Mouse (Mus musculus) limb, embryonic 10.5 days (tissue): ENCODE measurements around the gene Atp13a5. TPM values are rescaled to one million over a fixed set of nuclear protein-coding genes. Genes with fewer than 3 reads are reported as not detected.

Experiments used
- DNase-seq: peaks from one replicate; pipeline ENCODE4 v3.0.0-alpha.2; 2017; ENCODE audit warnings: low spot score
- H3K27ac ChIP-seq: fragments of 300-500 bp; sonication (generic); 2 replicates; pipeline ENCODE4 v1.5.1; 2016; ENCODE audit warnings: mild to moderate bottlenecking
- H3K27me3 ChIP-seq: fragments of 300-500 bp; sonication (generic); 2 replicates; pipeline ENCODE4 v1.6.1; 2016; ENCODE audit warnings: low read depth, mild to moderate bottlenecking; ENCODE audit not compliant: poor library complexity, severe bottlenecking
- H3K36me3 ChIP-seq: fragments of 300-500 bp; sonication (generic); 2 replicates; pipeline ENCODE4 v1.6.1; 2016; ENCODE audit warnings: mild to moderate bottlenecking, moderate library complexity
- H3K4me1 ChIP-seq: fragments of 300-500 bp; sonication (generic); 2 replicates; pipeline ENCODE4 v1.6.1; 2016
- H3K4me3 ChIP-seq: fragments of 300-500 bp; sonication (generic); 2 replicates; pipeline ENCODE4 v1.5.1; 2016; ENCODE audit warnings: mild to moderate bottlenecking, moderate library complexity
- H3K9me3 ChIP-seq: fragments of 300-500 bp; sonication (generic); replicated peaks from 2 replicates; pipeline ENCODE4 v1.6.1; 2016; ENCODE audit warnings: mild to moderate bottlenecking
- WGBS: fragments of 180-500 bp; shearing (Covaris S2); methylation state at CpG from one replicate; pipeline ENCODE4 v1.1.7; 2016; 5-methylcytosine and 5-hydroxymethylcytosine counted together
- polyA plus RNA-seq: library from polyadenylated mRNA; unstranded; fragments of >200 nt; fragmentation: Nextera tagmentation; extraction: Ambion mirVana; gene quantifications from 2 replicates; pipeline ENCODE4 v1.2.1, GENCODE M21; 2016

The Atp13a5 gene
- polyA plus RNA-seq: 0.03 TPM in 1 of 2 replicates, not detected in the other

DNA sequence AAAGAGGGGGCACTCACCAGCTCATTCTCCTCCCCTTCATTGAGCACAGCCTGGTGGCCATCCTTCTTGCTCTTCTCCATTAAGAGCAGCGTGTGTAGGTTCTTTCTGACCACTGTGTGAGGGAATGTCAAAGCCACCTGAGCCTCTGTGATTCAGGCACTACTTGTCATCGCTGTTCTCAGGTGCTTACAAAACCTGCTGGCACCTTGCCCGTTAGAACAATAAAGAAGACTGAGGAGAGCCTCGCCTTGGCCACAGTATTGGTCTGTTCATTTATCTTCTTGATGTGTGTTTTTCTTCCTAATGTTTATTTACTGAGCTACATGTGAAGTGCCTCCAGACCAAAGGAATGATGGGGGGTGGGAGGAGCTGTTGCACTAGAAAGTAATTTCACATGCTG is at the start of gene Atp13a5:
Gene Atp13a5 (minus strand): TSS at position 275 of the 400 bp plus-strand sequence.
- H3K27ac ChIP-seq: no peak within 1 kb of the TSS
- WGBS: 76% methylated on average over 4 of the region's 4 CpGs
- no peaks in the 10 kb centered on the region for H3K36me3 ChIP-seq
- H3K4me1 ChIP-seq: no peaks in the 10 kb centered on the region
- DNase-seq: no peak
- H3K4me3 ChIP-seq: no peak within 1 kb of the TSS
- no peaks in the 10 kb centered on the region for H3K9me3 ChIP-seq
- no peaks in the 10 kb centered on the region for H3K27me3 ChIP-seq

DNA sequence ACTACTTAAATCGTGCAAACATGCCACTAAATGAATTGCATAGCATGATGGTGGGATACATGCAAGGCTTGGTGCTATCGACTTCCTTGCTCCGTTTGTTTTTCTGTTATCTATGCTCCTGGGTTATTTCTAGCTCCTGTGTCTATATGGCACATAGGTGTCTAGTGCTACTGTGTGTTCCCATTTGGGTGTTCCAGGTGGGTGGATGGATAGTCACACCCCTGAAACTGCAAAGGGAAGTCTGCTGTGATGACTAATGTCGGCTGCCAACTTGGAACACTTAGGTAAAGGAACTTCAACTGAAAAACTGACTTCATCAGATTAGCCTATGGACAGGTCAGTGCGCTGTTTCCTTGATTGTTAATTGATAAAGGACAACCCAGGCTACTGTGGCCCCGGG is 36.3 kb upstream of the Atp13a5 start:
- no peak for DNase-seq
- Histone ChIP-seq H3K27me3 (no peaks in the 10 kb centered on the region), H3K27ac (no peak overlapping the region), H3K36me3 (no peaks in the 10 kb centered on the region), H3K4me3 (no peak overlapping the region), H3K4me1 (no peaks in the 10 kb centered on the region), H3K9me3 (no peaks in the 10 kb centered on the region)
- WGBS: 88% methylated on average over 6 of the region's 6 CpGs

DNA sequence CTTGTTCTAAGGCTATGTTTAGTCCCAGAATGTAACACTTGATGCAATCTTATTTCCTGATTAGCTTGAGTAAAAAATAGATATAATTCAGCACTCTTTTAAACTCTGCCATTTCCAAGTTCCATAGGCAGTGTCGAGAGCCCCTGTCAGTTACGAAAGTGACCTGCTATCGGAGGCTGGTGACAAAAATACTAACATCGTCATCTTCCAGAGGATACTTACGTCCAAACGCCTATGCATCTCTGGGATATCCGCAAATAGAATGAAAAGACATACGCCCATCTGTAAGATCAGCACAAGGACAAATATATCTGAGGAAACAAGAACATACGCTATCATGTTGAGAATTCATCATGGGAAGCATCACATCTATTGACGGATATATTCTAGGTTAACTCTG is 28.8 kb upstream of the Atp13a5 start:
- Histone ChIP-seq H3K4me1 (no peaks in the 10 kb centered on the region), H3K27ac (no peak overlapping the region), H3K36me3 (no peaks in the 10 kb centered on the region), H3K9me3 (no peaks in the 10 kb centered on the region), H3K4me3 (no peak overlapping the region), H3K27me3 (no peaks in the 10 kb centered on the region)
- DNase-seq: no peak
- 95% methylated on average over 10 of the region's 10 CpGs for WGBS

- no peaks in the 10 kb centered on the region for H3K4me1 ChIP-seq
- no peak for DNase-seq
- no peak overlapping the region for H3K27ac ChIP-seq
- no peaks in the 10 kb centered on the region for H3K36me3 ChIP-seq
- no peaks in the 10 kb centered on the region for H3K27me3 ChIP-seq
- no peaks in the 10 kb centered on the region for H3K9me3 ChIP-seq
- 93% methylated on average over 1 of the region's 2 CpGs for WGBS
- H3K4me3 ChIP-seq: no peak overlapping the region
Observed at GRCm38 (mm10) chr16:29399079-29399478, 20.5 kb upstream of the Atp13a5 start.

- Histone ChIP-seq H3K9me3 (no peaks in the 10 kb centered on the region), H3K27ac (no peak overlapping the region), H3K4me3 (no peak overlapping the region), H3K27me3 (no peaks in the 10 kb centered on the region), H3K36me3 (no peaks in the 10 kb centered on the region), H3K4me1 (no peaks in the 10 kb centered on the region)
- no peak for DNase-seq
- WGBS: 89% methylated on average over 4 of the region's 4 CpGs
Observed at GRCm38 (mm10) chr16:29384781-29385180, 6.2 kb upstream of the Atp13a5 start.

DNA sequence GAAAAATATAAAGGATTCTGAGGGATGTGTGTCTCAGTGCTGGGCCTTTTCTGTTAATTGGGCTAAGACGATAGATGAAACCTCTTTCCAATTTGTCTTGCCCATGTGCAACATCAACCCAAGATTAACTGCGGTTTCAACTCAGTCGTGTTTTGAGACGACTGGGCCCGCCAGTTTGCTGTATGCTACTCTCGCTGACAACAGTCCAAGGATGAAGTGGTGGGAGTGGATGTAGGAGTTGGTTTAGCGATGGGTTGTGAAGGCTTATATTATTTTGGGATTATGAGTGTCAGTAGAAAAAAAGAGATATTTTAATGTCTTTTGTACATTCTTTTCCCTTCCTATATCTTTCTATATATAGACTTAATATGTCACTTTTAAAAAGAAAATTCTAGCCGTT is 3.9 kb downstream of the Atp13a5 start:
- no peaks in the 10 kb centered on the region for H3K9me3 ChIP-seq
- H3K27me3 ChIP-seq: no peaks in the 10 kb centered on the region
- H3K4me3 ChIP-seq: no peak overlapping the region
- no peak overlapping the region for H3K27ac ChIP-seq
- 86% methylated on average over 8 of the region's 8 CpGs for WGBS
- no peaks in the 10 kb centered on the region for H3K4me1 ChIP-seq
- no peaks in the 10 kb centered on the region for H3K36me3 ChIP-seq
- no peak for DNase-seq

DNA sequence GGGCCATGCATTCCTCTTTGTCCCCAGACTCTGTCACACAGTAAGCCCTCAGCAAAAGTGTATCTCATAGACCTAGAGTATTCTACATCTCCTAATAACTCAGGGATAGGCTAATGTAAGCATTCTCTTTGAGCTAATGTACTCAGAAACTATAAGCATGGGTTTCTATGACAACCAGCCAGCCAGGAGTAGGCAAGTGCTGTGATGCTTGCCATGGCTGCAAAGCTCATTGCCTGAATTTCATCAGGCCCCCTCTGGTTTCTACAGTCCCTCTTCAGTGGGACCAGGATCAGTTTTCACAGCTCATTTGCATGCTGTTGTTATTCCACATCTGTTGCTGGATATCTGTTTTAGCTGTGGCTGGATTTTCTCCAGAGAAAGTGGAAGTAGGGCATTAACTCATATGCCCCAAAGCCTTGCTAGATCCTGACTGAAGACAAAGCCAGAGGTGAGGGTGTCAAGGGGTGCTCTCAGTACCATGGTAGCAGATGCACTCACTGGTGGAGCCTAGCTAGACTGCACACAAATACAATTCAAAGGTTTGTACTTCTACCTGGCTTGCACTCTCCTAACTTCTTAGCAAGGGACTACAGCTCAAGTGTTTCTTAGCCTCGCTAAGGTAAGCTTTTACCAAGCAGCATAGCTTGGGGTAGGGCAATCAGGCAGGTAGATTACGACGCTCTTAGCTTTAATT is 47.0 kb downstream of the Atp13a5 start:
- Histone ChIP-seq H3K27ac (no peak overlapping the region), H3K27me3 (no peaks in the 10 kb centered on the region), H3K36me3 (no peaks in the 10 kb centered on the region), H3K4me1 (peaks cover 7% of the 10 kb centered on the region; the same call in 1 of the 2 replicates), H3K9me3 (no peaks in the 10 kb centered on the region), H3K4me3 (no peak overlapping the region)
- DNase-seq: no peak
- 73% methylated on average over 3 of the region's 3 CpGs for WGBS

DNA sequence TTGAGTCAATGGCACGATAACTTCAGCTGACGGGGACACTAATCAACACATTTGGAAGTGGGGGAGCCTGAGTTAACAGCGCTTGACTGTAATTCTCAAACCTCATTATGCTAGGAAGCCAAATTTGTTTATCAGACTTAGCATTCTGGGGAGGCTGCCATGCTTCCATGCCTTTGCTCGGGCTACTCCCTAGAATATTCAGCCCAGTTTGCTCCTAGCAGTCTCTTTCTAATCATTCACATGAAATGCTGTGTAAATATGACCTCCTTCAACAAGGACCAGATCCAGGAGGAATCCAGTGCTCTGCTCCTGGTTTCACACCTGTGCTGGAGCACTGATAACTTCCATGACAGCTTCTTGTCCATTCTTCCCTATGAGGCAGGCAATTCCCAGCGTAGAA is 47.6 kb downstream of the Atp13a5 start:
- no peaks in the 10 kb centered on the region for H3K9me3 ChIP-seq

DNA sequence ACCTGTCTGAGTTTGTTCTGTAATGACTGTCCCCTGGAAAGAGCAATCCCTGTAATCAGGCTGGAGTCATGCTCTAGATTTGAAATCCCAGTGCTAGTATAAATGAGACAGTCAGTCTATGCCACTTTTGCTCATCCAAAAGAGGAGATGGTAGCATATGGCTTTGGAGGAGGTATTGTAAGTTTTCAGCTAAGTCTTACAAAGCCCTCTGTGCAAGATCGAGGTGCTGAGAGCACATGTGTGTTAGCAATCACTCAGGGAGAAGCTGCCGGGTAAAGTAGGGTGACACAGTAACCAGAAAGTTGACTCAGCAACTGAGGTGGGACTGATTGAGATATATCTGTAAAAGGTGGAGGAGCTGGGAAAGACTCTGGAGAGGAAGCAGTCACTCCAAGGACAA is 49.3 kb downstream of the Atp13a5 start:
- no peak overlapping the region for H3K27ac ChIP-seq
- H3K4me3 ChIP-seq: no peak overlapping the region
- no peaks in the 10 kb centered on the region for H3K9me3 ChIP-seq
- H3K27me3 ChIP-seq: no peaks in the 10 kb centered on the region
- H3K36me3 ChIP-seq: no peaks in the 10 kb centered on the region
- peaks cover 7% of the 10 kb centered on the region; the same call in 1 of the 2 replicates for H3K4me1 ChIP-seq
- 88% methylated on average over 2 of the region's 2 CpGs for WGBS
- no peak for DNase-seq

More for the DNA sequence above, 47.6 kb downstream of the Atp13a5 start:
- Histone ChIP-seq H3K27ac (no peak overlapping the region), H3K4me1 (peaks cover 7% of the 10 kb centered on the region; the same call in 1 of the 2 replicates), H3K4me3 (no peak overlapping the region), H3K27me3 (no peaks in the 10 kb centered on the region), H3K36me3 (no peaks in the 10 kb centered on the region)
- no peak for DNase-seq
- 88% methylated on average over 5 of the region's 5 CpGs for WGBS

GRCm38 (mm10) chr16:29327910-29328309 is 50.6 kb downstream of the Atp13a5 start:
- Histone ChIP-seq H3K4me1 (peaks cover 7% of the 10 kb centered on the region; the same call in 1 of the 2 replicates), H3K27ac (no peak overlapping the region), H3K36me3 (no peaks in the 10 kb centered on the region), H3K27me3 (no peaks in the 10 kb centered on the region), H3K4me3 (no peak overlapping the region), H3K9me3 (no peaks in the 10 kb centered on the region)
- 63% methylated on average over 3 of the region's 3 CpGs for WGBS
- DNase-seq: no peak

DNA sequence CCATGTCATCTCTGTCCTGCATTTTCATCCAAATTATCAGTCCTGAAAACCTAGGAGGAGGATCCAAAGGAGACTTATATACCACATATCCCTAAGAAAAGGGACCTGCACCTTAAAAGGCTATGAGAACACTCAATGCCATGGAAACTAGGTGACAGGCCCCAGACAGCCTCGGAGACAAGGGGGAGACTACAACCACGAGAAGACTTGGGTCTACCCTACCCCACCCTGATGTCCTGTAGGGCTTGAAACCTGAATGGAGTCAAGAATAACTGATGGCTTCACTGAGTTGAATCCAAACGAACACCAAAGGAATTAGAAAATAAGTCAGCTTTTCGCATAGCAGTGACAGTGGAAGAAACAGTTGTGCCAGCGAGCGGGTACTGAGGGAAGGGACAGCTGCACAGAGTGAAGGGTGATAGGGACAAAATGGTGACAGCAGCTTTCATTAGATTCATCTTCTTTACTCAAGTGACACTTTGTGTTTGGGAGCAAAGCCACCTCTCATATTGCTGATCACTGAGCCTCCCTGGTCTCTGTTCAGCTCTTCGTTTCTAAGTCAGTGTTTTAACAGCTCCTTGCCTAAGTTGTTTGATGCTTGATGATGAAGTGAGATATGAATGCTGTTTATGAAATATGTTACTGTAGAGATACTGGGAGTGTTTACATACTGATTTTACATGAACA is 53.2 kb downstream of the Atp13a5 start:
- Histone ChIP-seq H3K9me3 (no peaks in the 10 kb centered on the region), H3K27me3 (no peaks in the 10 kb centered on the region), H3K4me3 (no peak overlapping the region), H3K36me3 (no peaks in the 10 kb centered on the region), H3K4me1 (no peaks in the 10 kb centered on the region), H3K27ac (no peak overlapping the region)
- no peak for DNase-seq
- WGBS: 92% methylated on average over 7 of the region's 7 CpGs

GRCm38 (mm10) chr16:29320717-29321116 is 57.8 kb downstream of the Atp13a5 start:
- Histone ChIP-seq H3K9me3 (no peaks in the 10 kb centered on the region), H3K36me3 (no peaks in the 10 kb centered on the region), H3K4me1 (no peaks in the 10 kb centered on the region), H3K4me3 (no peak overlapping the region), H3K27ac (no peak overlapping the region), H3K27me3 (no peaks in the 10 kb centered on the region)
- WGBS: 88% methylated on average over 3 of the region's 3 CpGs
- no peak for DNase-seq

DNA sequence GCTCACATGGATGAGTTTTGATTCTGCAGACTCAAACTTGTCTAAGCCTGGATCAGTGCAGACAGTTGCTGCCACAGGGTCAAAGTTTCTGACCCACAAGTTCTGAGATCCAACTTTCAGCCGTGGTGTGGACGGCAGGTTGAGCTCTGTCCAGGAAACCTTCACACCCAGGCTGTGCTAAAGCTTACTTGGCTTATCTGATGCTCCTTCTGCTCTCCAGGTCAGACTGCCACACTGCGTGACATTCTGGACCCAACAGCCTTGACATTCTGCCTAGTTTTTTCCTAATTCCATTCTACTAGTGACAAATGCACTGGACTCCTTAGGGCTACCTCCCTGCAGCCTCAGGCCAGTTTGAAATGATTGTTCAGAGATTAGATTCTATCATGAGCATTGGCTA is 63.1 kb downstream of the Atp13a5 start:
- no peaks in the 10 kb centered on the region for H3K4me1 ChIP-seq
- no peak overlapping the region for H3K27ac ChIP-seq
- no peaks in the 10 kb centered on the region for H3K27me3 ChIP-seq
- H3K4me3 ChIP-seq: no peak overlapping the region
- no peaks in the 10 kb centered on the region for H3K36me3 ChIP-seq
- no peaks in the 10 kb centered on the region for H3K9me3 ChIP-seq
- DNase-seq: no peak
- WGBS: 88% methylated on average over 3 of the region's 3 CpGs
